Mouse (Mus musculus): Measurements from ENCODE around the gene Adh6a. TPM values are rescaled to one million over a fixed set of nuclear protein-coding genes. Genes with fewer than 3 reads are reported as not detected.
A peak's percentile ranks its signal among the peaks of the same experiment; 100 is the strongest.

Gene Adh6a
- polyA plus RNA-seq, 1 experiment from 2014 or later: 0.91 TPM

GRCm38 (mm10) chr3:138302676-138303075, 10.4 kb upstream of the Adh6a start:
- peak overlapping the region; percentile 42; the same call in 1 of the 2 replicates for H3K27ac ChIP-seq
- WGBS: 38% methylated on average over 4 of the region's 4 CpGs

DNA sequence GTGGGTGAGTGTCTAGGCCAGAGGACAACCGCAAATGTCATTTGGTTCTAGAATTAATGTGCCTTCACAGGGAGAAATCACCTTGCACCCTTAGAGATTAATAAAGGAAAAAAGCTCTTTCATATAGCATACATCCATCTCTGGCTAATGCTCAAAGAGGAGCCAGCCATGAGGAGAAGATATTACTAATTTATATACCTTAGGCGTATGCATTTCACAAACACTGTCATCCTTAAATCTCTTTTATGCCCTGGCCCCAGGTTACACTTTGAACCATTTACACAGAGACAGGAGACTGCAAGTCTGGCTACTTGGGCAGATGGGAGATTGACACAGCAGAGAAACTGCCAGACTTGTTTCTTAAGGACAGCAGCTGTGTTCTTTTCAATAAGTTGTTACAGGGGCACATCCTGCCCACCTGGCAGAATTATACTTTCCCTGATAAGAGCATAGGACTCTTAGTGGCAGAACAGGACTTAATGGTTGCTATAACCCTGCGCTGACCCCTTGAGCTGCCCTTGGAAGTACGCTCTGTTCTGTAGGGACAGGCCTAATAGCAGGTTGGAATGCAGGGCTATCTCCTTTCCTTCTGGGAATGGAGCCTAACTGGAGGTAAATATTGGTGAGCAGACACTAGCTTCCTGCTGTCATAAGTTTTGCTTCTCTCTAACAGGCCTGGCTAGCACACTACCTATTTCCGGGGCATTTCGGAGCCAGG, 9.2 kb upstream of the Adh6a start:
- Histone ChIP-seq H3K4me2 (ENCODE audit: low read length) (no peak overlapping the region), H3K4me3 (replicated peaks; ENCODE audit: low read depth, low read length) (no peak overlapping the region), H3K9me3 (replicated peaks; ENCODE audit: low read length) (no peaks in the 10 kb centered on the region), H3K4me1 (replicated peaks; ENCODE audit: insufficient read depth, low read length) (peaks cover 15% of the 10 kb centered on the region), H3K36me3 (ENCODE audit: insufficient read depth, low read length) (no peaks in the 10 kb centered on the region), H3K9ac (ENCODE audit: low read depth, low read length) (no peak overlapping the region), H3K27ac (0 out of 2 replicates have a peak overlapping the region, but pooled peaks have one; percentile 21), H3K27me3 (ENCODE audit: insufficient read depth, low read length) (no peaks in the 10 kb centered on the region)
- no peak for TF ChIP-seq CTCF (IDR thresholded peaks at IDR 0.05; ENCODE audit: low read depth)
- 49% methylated on average over 6 of the region's 6 CpGs for WGBS
- ATAC-seq (replicated peaks; ENCODE audit: low FRiP score, low read depth) (no peak), DNase-seq (ENCODE audit: low spot score) (peak; percentile 30)

More at GRCm38 (mm10) chr3:138302676-138303075, 10.4 kb upstream of the Adh6a start:
- H3K27me3 ChIP-seq (ENCODE audit: insufficient read depth, low read length): no peaks in the 10 kb centered on the region
- no peaks in the 10 kb centered on the region for H3K9me3 ChIP-seq (replicated peaks; ENCODE audit: low read length)
- H3K4me1 ChIP-seq (replicated peaks; ENCODE audit: insufficient read depth, low read length): peaks cover 15% of the 10 kb centered on the region
- no peak overlapping the region for H3K4me2 ChIP-seq (ENCODE audit: low read length)
- H3K36me3 ChIP-seq (ENCODE audit: insufficient read depth, low read length): no peaks in the 10 kb centered on the region
- no peak; the same call in 1 of the 2 replicates for ATAC-seq (replicated peaks; ENCODE audit: low FRiP score, low read depth)
- peak; percentile 78 for DNase-seq (ENCODE audit: low spot score)
- no peak overlapping the region for H3K4me3 ChIP-seq (replicated peaks; ENCODE audit: low read depth, low read length)
- no peak for TF ChIP-seq CTCF (IDR thresholded peaks at IDR 0.05; ENCODE audit: low read depth)
- no peak overlapping the region for H3K9ac ChIP-seq (ENCODE audit: low read depth, low read length)

DNA sequence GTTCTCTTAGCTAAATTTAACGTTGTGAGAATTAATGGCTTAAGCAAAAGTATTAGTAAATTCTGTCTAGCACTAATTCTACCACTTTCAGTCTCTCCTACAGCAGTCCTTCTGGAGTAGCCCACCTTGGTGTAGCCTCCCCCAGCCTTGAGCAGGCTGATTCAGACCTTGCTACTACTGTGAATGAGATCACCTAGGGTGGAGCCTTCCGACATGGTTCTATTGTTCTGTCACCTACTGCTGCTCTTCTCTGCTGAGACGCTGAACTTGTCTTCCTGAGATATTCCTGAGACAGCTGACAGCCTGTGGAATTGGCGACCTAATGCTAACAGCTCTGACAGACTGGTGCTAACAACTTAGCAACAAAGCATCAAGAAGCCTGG, 8.6 kb upstream of the Adh6a start:
- no peaks in the 10 kb centered on the region for H3K27me3 ChIP-seq (ENCODE audit: insufficient read depth, low read length)
- no peak overlapping the region for H3K4me2 ChIP-seq (ENCODE audit: low read length)
- H3K9me3 ChIP-seq (replicated peaks; ENCODE audit: low read length): no peaks in the 10 kb centered on the region
- H3K27ac ChIP-seq: 0 out of 2 replicates have a peak overlapping the region, but pooled peaks have one; percentile 21
- no peak overlapping the region for H3K4me3 ChIP-seq (replicated peaks; ENCODE audit: low read depth, low read length)
- peaks cover 15% of the 10 kb centered on the region for H3K4me1 ChIP-seq (replicated peaks; ENCODE audit: insufficient read depth, low read length)
- TF ChIP-seq CTCF (IDR thresholded peaks at IDR 0.05; ENCODE audit: low read depth): no peak
- H3K9ac ChIP-seq (ENCODE audit: low read depth, low read length): no peak overlapping the region
- no peaks in the 10 kb centered on the region for H3K36me3 ChIP-seq (ENCODE audit: insufficient read depth, low read length)
- no peak for ATAC-seq (replicated peaks; ENCODE audit: low FRiP score, low read depth)
- WGBS: 52% methylated on average over 4 of the region's 4 CpGs
- no peak for DNase-seq (ENCODE audit: low spot score)

DNA sequence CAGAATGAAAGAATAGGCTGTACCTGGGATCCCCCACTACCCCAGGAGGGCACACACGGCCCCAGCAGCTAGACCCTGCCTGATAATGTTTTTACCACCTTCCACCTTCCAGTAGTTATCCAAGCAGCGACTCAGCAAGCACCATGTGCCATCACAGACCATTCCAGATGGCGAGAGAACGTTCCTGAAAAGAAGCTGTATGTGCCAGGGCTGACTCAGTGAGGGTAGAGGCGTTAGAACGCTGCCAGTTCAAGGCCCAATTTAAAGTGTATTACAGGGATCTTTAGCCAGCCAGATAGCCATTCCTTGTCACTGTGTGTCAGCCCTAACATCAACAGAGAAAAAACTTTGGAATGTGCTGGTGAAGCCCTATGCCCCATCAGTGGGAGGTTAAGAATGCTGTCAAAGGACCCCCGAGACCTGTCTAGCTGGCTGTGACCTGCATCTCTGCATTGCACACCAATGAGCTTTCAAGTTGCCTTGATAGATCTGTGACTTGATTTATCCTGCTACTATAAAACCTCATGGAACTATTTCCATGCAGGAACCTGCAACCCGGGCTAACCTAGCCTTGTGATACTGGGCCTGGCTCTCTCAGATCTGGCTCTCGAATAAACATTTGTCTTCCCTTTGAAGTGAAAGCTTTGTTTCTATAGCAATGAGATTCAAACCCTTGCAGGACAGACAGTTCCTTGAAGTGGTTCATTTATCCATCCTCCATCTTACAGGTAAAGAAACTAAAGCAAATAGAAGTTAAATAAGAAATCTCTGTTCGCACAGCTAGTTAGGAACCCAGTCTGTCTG, 7.4 kb upstream of the Adh6a start:
- 57% methylated on average over 10 of the region's 10 CpGs for WGBS
- ATAC-seq (replicated peaks; ENCODE audit: low FRiP score, low read depth): no peak
- peaks cover 15% of the 10 kb centered on the region for H3K4me1 ChIP-seq (replicated peaks; ENCODE audit: insufficient read depth, low read length)
- no peak for TF ChIP-seq CTCF (IDR thresholded peaks at IDR 0.05; ENCODE audit: low read depth)
- H3K9me3 ChIP-seq (replicated peaks; ENCODE audit: low read length): no peaks in the 10 kb centered on the region
- no peak for DNase-seq (ENCODE audit: low spot score)
- no peak overlapping the region for H3K4me2 ChIP-seq (ENCODE audit: low read length)
- H3K27ac ChIP-seq: peak overlapping the region; percentile 19; the same call in 1 of the 2 replicates
- H3K27me3 ChIP-seq (ENCODE audit: insufficient read depth, low read length): no peaks in the 10 kb centered on the region
- no peak overlapping the region for H3K9ac ChIP-seq (ENCODE audit: low read depth, low read length)
- H3K36me3 ChIP-seq (ENCODE audit: insufficient read depth, low read length): no peaks in the 10 kb centered on the region
- no peak overlapping the region for H3K4me3 ChIP-seq (replicated peaks; ENCODE audit: low read depth, low read length)

GRCm38 (mm10) chr3:138306290-138306683, 6.8 kb upstream of the Adh6a start:
- TF ChIP-seq CTCF (IDR thresholded peaks at IDR 0.05; ENCODE audit: low read depth): no peak
- Histone ChIP-seq H3K36me3 (ENCODE audit: insufficient read depth, low read length) (no peaks in the 10 kb centered on the region), H3K4me2 (ENCODE audit: low read length) (peak overlapping the region; percentile 27; the same call in 1 of the 2 replicates), H3K4me3 (replicated peaks; ENCODE audit: low read depth, low read length) (no peak overlapping the region), H3K27me3 (ENCODE audit: insufficient read depth, low read length) (no peaks in the 10 kb centered on the region), H3K27ac (no peak overlapping the region), H3K9ac (ENCODE audit: low read depth, low read length) (no peak overlapping the region), H3K4me1 (replicated peaks; ENCODE audit: insufficient read depth, low read length) (peaks cover 15% of the 10 kb centered on the region), H3K9me3 (replicated peaks; ENCODE audit: low read length) (no peaks in the 10 kb centered on the region)
- no peak for ATAC-seq (replicated peaks; ENCODE audit: low FRiP score, low read depth)
- DNase-seq (ENCODE audit: low spot score): peak; percentile 9
- 34% methylated on average over 8 of the region's 8 CpGs for WGBS

GRCm38 (mm10) chr3:138309910-138310309, 3.2 kb upstream of the Adh6a start:
- Histone ChIP-seq H3K4me2 (ENCODE audit: low read length) (no peak overlapping the region), H3K4me3 (replicated peaks; ENCODE audit: low read depth, low read length) (no peak overlapping the region), H3K27ac (no peak overlapping the region), H3K9me3 (replicated peaks; ENCODE audit: low read length) (no peaks in the 10 kb centered on the region), H3K36me3 (ENCODE audit: insufficient read depth, low read length) (no peaks in the 10 kb centered on the region), H3K27me3 (ENCODE audit: insufficient read depth, low read length) (no peaks in the 10 kb centered on the region), H3K4me1 (replicated peaks; ENCODE audit: insufficient read depth, low read length) (0 out of 2 replicates have a peak, but pooled peaks cover 3% of the 10 kb centered on the region), H3K9ac (ENCODE audit: low read depth, low read length) (no peak overlapping the region)
- no peak for TF ChIP-seq CTCF (IDR thresholded peaks at IDR 0.05; ENCODE audit: low read depth)
- DNase-seq (ENCODE audit: low spot score) (no peak), ATAC-seq (replicated peaks; ENCODE audit: low FRiP score, low read depth) (no peak)
- WGBS: 86% methylated on average over 8 of the region's 8 CpGs
